Mouse (Mus musculus) v-Abl transformed pro-B cells (cell line): ENCODE measurements at regions not wholly inside any gene's neighbourhood (a gene's known extent, or its start where the extent isn't known, plus 50 kb on each side); places are given as distances from the start of the nearest gene placed in this dataset.
"Not testable (repeated sequence)": the region's sequence is repeated elsewhere in the genome, so short reads cannot be mapped to it uniquely, and the experiment has no call there.

Experiments used
- in situ Hi-C, 2 experiments: fragments of 400-800 bp; cut with MboI; formaldehyde crosslinking; loops; one replicate each; pipeline ENCODE4 v1.15.1; 2025; ENCODE audit not compliant: unreplicated experiment in 2 of 2

DNA sequence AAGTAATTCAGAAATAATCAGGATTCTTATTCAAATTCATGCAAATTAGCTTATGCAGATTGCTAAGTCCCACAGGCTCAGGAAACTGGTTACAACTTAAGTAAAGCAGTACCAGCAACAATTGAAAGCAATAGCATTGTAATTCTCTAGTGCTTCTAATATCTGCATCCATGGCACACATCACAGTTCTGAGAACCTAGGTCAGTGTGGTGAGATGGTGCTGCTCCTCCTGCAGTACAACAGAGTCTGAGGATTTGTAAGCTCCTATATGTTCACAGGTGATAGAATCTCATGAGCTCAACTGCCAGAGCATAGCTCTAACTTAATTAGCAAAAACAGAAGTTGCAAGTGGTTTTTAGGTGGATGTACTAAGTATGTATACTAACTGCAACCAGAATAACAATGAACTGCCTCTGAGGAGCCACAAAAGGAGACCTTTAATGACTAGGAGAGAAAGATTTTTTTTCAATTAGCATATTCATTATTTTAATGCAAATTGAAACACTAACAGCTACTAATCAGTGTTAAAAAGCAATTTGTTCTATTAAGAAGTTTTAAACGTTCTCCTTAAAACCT lies 403.3 kb upstream of the Lrrc3b start:
- in situ Hi-C loops = no loop called here

DNA sequence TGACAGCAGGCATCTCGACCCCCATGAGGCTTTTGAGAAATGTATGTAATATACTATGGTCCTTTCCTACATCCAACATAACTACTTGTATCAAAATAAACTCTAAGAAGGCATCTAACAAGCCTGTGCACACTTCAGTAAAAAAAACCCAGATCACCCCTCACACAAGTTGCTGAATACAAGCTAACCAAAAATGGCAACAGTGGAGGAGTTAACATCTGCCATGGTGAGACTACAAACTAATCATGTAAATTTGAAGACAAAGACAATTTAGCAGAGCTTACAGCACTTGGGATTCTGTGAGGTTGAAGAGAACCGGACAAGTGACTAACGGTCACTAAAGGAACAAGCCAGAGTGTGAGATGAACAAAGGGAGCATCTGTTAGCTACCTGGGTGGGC lies 380.6 kb upstream of the Ngly1 start:
- in situ Hi-C loops = no loop called here

DNA sequence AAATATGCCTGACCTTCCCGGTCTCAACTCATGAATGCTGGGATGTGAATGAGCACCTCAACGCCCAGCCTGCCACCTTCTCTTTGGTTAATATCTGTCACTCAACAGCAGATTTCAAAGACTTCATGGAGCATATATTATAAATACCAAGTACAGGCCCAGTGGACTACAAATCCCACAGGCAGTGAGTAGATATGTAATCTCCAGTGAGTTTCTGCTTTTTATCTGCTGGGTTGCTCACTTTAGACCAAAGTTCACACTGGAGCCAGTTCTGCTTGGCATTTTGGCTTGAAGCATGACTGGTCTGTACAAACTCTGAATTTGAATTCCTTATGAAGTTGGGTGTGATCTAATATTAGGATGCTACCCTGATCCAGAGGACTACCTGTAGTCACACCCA lies 377.1 kb upstream of the Ngly1 start:
- in situ Hi-C loops = loop anchor here in 1 of 2 experiments (10.0 kb wide), 2 partner anchors 197 to 1007 kb away; no protein-coding TSS in a partner anchor

DNA sequence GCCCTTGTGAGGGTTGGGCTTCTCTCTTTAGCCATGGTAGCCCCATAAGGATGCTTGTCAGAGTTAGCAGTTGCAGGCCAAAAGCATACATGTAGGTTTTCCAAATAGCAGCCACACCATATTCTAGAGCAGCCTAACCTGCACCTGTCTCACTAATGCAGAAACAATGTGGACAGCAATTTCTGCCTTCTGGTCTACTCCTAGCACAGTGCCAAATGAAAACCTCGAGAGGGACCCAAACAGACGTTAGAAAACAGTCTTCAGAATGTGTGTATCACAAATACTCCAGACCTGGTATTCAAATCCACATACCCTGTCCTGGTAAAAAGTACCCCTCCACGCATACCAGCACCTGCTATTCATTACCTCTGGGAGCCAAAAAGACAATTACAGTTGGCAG lies 368.9 kb upstream of the Ngly1 start:
- in situ Hi-C loops = loop anchor here (5.0 to 25.0 kb wide), 6 partner anchors 292 to 1018 kb away; no protein-coding TSS in a partner anchor

DNA sequence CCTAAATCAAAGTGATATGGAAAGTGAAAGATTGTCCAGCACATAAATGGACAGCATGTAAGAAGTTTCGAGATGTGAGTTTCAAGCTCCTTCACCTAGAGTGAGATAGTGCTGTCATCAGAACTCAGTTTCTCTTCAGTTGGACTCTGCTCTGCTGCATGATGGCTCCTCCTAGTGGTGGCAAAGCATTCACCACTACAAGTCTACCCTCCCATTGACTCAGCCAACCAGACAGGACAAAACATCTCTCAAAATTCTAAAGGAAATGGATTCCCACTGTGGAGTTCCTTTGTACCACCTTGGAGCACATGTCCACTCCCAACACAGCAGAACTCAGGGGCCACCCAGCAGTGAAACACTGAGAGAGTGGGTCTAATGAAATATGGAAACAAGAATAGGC lies 367.8 kb upstream of the Ngly1 start:
- in situ Hi-C loops = loop anchor here (5.0 to 25.0 kb wide), 6 partner anchors 291 to 1019 kb away; no protein-coding TSS in a partner anchor

DNA sequence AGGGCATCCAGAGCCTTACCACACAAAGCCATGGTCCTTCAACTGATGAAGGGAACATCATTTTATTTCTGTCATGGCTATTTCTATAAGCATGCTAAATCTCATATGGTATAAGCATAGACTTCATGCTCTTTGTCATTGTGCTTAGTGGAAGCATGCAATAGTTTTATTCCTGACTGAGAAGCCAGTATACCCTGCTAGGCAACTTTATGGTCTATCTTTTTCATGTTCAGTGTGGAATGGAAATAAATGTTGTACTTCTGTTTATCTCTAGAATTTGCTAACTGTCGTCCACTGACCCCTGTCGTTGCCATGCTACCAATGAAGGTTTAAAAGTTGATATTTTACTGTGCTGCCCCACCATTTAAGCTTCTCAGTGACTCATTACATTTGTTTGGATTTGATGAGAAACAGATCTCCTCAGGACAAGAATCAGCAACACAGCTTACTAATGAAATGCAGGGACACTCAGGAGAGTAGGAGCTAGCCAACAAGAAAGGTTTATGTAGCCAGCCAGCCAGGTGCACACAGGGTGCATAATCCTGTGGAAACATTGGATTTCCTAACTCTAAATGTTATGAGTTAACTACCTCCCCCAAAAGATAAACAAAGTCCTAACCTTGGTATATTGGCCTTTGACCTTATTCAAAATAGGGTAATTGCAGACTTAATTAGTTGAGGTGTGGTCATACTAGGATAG lies 364.3 kb upstream of the Ngly1 start:
- in situ Hi-C loops = loop anchor here (5.0 to 25.0 kb wide), 6 partner anchors 288 to 1022 kb away; no protein-coding TSS in a partner anchor

DNA sequence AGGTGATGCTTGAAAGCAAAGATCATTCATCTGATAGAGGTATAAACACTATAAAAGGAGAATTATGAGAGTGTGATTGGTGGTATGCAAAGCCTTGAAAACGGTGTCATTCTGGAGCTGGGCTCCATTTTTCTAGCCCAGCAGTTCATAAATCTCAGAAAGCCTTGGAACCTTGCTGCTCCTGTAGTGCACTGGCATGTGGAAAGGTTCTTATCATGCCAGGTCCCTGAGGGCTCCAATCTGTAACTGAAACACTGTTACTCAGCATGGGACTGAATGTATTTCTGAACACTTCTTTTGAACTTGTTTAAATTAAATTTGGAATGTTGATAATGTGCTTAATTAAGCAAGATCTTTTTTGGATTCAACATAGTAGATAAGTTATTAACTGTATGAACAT lies 352.0 kb upstream of the Ngly1 start:
- in situ Hi-C loops = loop anchor here (10.0 to 25.0 kb wide), 5 partner anchors 290 to 1035 kb away; no protein-coding TSS in a partner anchor

DNA sequence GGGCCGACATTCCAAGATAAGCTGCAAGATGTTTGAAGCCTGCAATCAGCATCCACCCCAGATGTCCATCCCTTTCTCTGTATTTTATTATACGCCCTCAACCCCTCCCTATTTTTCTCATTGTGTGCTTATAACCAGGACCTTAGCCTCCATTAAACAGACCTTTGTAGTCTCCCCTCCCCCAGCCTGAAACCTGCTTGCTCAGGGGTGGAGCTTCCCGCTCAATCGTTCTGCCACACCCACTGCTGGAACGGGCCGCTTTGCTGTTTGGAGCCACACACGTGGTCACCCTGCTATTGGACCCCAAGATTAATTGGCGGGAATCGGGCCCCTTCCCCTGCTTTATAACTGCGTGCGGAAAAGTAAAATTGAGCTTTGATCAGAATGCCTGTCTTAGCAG lies 342.7 kb upstream of the Ngly1 start:
- in situ Hi-C loops = not testable (repeated sequence)

DNA sequence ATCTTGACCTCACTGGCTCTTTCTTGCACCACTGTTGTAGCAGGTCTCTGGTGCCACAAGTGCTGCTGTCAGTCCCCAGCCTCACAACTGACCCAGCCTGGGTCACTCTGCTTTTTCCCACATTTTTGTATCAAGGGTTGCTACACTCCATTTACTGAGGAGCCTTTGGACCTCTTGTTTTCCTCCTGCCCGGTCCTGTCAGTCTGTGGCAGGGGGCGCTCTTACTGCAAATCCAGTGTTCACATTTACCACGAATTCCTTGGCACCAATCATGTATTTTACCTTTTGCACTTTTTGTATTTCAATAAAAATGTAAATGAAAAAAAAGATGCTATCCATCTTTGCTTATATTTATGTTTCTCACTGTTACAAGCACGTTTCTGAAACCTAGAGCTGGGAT lies 335.9 kb upstream of the Ngly1 start:
- in situ Hi-C loops = not testable (repeated sequence)

DNA sequence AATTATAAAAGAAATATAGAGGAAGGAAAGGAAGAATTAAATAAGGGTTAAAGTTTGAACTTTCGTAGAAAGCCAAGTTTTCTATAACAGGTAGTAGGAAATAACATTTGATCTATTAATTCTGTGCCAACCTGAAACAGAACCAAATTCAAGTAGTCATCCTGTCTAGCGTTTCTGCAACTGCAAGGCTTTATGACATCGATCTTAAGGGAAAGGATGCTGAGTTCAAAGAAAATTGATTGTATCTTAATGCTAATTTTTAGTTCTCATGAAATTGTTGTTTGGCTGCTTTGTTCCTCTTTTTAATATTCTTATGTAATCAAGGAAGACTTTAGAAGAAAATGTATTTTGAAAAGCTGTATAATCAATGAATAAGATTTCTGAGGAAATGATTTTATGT lies 334.9 kb upstream of the Ngly1 start:
- in situ Hi-C loops = no loop called here

DNA sequence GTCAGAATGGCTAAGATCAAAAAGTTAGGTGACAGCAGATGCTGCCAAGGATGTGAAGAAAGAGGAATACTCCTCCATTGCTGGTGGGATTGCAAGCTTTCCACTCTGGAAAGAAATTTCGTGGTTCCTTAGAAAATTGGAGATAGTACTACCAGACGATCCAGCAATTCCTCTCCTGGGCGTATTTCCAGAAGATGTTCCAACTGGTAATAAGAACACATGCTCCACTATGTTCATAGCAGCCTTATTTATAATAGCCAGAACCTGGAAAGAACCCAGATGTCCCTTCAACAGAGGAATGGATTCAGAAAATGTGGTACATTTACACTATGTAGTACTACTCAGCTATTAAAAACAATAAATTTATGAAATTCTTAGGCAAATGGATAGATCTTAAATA lies 324.4 kb upstream of the Ngly1 start:
- in situ Hi-C loops = not testable (repeated sequence)

DNA sequence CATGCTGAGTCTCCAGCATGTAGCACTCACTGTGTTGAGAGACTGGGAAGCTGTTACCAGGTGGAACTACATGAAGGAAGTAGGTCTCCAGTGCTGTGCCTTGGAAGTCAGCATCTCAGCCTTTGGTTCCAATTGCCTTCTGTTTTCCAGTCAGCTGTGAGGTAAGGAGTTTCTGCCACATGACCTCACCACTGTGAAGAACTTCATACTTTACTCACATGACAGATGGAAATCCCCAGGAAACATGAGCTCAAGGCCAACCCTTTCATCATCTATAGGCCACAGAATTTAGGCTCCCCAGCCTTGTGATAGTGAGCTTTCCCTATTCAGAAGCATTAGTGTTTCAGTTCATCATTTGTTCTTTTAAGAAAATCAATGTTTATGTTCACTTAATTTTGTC lies 314.4 kb upstream of the Ngly1 start:
- in situ Hi-C loops = no loop called here

DNA sequence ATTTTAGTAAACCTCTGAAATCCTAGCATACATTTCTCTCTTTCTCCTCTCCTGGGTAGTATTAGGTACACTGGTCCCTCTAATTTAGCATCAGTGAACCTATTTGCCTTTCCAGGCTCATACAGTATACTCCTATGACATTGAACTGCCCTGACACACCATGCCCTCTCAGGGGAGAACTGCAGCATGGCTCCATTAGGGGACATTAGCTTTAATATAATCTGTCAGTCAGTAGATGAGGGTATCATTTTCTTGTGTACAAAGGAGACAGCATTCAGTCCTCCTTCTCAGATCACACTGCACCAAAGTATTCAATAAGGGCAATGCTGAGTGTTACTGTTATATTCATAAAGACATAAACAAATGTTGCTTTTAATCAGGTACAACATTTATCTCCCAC lies 278.8 kb upstream of the Ngly1 start:
- in situ Hi-C loops = no loop called here

DNA sequence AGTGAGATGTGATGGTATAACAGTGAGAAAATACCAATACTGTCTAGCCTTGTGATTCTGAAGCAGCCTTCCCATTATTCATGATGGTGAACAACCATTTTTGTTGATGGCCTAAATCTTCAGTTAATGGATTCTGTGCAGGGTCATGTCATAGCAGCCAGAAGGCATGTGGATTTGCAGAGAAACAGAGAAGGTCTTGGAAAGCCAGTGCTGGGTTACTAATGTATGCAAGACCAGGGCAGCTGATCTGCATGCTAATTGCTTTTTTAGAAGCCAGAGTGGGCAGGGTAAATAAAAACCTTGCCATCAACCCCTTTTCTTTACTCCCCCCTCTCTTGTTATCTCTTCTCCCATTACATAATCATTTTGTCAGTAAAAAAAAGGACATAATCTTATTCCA lies 278.3 kb upstream of the Ngly1 start:
- in situ Hi-C loops = no loop called here

DNA sequence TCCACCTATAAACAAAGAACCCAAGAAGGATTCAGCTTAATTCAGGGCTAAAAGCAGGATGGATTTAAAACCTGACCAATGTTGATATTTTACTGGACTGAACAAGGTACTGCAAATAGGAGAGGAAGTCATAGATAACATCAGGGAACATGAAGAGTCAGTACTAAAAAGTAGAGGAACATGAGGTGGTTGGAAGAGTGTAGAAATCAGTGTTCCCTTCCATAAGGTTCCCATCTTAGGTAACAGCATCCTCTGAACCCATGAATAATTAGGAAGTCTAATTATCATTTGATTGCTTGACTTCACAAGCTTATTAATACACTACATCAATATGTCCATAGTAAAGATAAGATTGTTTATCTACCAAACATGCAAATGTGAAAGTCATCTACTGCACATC lies 277.8 kb upstream of the Ngly1 start:
- in situ Hi-C loops = no loop called here

DNA sequence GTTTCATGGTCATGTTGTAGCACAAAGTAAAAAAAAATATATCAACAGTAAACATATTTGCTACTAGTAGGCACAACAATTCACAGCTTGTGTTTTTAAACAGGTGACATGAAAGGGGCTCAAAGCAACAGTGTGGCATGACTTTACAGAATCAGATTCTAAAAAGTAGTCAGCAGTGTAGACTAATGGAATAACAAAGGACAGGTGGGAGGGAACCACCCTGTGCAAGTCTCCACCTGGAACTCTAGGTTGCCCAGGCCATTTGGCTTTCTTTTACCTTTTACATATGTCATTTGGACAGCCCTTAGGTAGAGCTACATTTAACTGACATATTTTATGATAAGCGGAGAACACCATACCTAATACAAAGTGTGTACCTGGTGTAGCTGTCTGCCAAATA lies 271.7 kb upstream of the Ngly1 start:
- in situ Hi-C loops = no loop called here

DNA sequence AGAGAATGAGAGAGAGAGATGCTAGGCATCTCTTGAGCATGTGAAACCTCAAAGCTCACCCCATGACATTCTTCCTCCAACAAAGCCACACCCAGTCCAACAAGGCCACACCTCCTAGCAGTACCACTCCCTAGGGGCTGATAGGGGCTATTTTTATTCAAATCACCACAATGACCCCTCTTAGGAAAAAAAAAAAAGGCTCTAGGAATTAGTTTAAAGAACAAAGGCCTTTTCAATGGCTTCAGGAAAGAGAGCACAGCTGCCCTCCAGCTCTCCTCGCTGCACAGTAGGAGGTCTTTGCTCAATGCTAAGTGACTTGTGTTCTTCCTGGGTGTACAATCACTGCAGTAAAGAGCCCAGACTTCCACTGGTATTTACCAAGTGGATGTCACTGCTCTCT lies 270.8 kb upstream of the Ngly1 start:
- in situ Hi-C loops = no loop called here

DNA sequence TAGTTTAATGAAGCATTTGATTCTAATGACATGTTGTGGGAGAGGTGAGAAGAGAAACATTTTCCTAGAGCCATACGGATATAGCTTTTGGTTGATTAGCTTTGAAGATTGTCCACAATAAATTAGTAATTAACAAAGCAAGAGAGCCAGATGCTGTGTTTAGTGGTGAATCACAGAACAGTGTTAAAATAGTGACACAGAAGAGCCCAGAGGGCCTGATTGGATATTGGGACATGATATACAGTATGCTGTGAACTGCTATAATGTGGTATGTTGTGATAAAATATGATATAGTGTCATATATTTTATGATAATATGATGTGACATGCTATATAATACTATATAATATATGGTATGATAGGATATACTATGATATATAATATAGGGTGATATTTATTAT lies 243.7 kb upstream of the Ngly1 start:
- in situ Hi-C loops = no loop called here

DNA sequence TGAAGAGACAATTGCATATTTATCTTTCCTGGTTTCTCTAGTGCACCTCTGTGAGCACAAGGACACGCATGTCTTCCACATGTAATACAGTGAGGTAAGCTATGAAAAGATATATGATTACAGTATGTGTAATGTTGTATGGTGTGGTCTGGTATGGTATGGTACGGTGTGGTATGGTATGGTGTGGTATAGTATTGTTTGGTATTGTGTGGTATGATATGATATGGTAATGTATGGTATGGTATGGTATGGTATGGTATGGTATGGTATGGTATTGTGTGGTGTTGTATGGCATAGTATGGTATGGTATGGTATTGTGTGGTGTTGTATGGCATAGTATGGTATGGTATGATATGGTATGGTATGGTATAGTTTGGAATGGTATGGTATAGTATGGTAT lies 242.1 kb upstream of the Ngly1 start:
- in situ Hi-C loops = no loop called here

DNA sequence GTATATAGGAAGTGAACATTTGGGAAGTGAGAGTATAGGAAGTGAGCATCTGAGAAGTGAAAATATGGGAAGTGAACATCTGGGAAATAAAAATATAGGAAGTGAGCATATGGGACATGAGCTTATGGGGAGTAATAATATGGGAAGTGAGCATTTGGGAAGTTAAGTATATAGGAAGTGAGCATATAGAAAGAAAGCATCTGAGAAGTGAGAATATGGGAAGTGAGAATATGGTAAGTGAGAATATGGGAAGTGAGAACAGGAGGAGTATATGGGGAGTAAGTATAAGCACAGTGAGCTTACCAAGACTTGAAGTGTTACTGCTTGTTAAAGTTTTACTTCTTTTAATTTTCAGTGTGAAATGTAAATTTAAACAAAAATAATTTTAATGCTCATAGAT lies 239.3 kb upstream of the Ngly1 start:
- in situ Hi-C loops = no loop called here

DNA sequence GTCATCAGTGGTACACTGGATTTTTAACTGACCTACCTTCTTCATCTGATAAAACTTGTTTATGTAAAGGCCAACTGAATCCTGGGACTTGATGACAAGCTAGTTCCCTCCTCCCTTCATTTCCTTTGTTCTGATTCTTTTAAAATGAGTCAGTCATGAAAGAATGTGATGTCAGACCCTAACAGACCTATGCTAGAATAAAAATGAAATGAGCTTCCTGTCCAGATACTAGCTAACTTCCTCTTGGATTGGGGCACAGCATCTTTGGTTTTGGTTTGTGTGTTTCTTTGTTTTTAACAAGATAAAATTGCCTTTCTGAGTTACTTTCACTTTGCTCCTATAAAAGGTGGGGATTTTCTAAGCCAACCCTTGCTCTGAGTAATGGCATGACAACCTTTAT lies 225.2 kb upstream of the Ngly1 start:
- in situ Hi-C loops = no loop called here

DNA sequence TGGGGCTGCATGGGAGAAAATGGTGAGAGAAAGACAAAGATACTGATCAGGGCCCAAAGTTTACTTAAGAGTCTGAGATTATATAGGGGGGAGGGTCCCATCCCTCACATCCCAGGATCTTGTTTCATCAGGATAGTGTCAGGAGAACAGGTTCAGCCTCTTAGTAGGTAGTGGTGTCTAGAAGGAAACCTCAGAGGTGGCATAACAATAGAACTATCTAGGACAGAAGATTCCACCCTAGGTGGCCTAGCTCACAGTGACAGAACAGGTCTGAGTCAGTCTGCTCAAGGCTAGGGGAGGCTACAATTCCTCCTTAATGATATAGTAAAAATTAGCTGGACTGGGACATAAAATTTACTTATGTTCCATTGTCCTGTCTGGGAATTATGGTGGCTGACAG lies 211.3 kb upstream of the Ngly1 start:
- in situ Hi-C loops = no loop called here
